Mouse (Mus musculus) embryo, embryonic 10.5 days (tissue): ENCODE measurements around the gene B3gnt2.
A peak's percentile ranks its signal among the peaks of the same experiment; 100 is the strongest.
"Not testable (repeated sequence)": the region's sequence is repeated elsewhere in the genome, so short reads cannot be mapped to it uniquely, and the experiment has no call there.

ENCODE experiments used
- DNase-seq: peaks from one replicate; pipeline ENCODE4 v3.0.0-alpha.2; 2015; ENCODE audit warnings: low spot score

B3gnt2 gene

DNA sequence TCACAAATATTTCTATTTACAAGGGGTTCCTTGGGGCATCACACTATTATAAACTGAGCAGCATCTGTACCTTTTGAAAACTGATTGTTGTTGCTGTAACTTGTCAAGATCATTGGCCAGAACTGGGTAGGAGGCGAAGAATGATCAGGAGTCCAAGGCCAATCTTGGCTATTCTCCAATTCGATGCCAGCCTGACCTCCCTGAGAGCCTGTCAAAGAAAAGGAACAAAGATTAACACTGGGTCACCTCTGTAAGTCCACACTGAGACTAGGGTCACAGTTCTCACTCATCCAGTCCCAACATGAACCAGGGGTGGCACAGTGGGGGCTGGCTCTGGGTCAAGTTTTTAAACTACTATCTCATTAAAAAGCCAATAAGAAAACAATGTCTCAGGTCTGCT lies 85.9 kb downstream of the B3gnt2 start:
- DNase-seq = no peak

DNA sequence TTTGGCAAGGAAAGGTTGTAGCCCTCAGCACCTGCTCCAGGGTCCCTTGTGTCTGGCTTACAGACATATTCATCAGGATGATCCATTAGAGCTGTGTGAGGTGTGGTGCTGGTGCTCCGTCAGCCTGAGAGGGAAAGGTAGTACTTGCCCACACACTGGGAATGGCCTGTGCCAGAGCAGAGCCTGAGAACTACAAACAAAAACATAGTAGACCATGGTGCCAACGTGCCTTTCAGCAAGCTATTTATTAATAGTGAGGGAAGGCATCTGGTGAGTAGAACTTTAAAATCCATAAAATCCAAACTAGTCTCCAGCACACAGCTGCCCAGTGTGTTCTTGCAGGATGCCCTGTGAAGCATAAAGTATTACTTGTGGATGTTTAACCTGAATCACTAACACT lies 94.5 kb downstream of the B3gnt2 start:
- no peak for DNase-seq

DNA sequence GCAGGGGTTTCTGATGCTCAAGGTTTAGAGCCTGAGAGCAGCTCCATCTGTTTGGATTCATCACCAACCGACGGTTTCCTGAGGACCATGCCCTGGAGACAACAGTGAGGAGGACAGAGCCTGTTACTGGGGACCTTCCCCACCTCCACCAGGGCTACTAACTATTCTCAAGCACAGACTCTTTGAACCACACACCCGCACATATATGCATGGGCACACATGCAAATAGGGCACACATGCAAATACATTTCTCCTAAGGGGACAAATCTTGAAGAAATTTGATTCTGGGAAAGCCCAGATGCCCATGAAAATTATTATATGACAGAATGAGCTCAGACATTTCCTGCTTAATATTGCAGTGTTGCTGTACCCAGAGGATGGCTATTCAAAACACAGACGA lies 95.3 kb downstream of the B3gnt2 start:
- DNase-seq = no peak

DNA sequence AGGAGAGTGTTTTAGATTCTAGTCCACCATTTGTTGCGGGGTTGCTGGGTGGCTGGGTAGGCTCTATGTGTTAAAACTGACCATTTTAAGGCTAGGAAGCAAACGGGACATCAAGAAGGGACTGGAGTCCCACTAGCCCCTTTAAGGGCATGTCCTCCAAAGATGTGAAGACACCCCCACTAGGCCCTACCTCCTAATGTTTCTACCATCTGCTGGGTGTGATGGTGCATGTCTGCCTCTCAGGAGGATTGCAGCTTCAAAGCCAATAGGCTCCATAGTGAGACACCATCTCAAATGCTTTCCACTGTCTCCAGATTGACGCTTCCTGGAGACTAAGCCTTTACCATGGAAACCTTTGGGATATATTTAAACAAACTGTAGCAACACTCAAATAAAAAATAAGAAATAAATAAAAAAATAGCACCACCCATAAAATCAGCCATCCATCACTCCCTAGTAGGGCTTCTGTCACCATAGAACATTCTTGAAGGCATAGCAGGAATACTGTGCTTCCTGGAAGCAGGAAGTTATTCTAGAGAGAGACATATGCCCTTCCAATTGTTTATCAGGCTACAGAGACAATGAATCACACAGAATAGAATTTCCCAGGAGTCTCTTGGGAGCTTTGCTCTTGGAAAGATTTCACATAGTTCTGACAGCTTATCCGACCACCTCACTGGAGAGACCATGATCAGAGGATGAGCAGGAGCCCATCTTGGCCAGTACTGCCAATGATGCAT lies 97.0 kb downstream of the B3gnt2 start:
- DNase-seq = no peak

DNA sequence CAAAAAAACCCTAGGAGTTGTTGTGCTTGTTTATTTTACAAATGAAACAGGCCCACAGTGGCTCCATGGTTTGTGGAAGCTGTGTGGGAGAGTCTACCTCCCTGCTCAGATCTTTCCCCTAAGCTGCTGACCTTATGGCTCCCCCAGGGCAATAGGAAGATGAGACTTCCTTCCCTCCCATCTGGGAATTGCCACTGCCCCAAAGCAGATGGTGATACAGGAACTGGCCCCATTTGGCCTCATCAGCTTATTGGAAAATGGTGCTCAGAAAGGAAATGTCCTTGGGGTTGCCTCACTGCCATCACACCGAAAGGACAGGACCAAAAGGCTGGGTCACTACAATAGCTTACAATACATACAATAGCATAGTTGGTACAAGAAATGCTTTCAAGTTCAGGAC lies 97.7 kb downstream of the B3gnt2 start:
- DNase-seq = peak; percentile 24

DNA sequence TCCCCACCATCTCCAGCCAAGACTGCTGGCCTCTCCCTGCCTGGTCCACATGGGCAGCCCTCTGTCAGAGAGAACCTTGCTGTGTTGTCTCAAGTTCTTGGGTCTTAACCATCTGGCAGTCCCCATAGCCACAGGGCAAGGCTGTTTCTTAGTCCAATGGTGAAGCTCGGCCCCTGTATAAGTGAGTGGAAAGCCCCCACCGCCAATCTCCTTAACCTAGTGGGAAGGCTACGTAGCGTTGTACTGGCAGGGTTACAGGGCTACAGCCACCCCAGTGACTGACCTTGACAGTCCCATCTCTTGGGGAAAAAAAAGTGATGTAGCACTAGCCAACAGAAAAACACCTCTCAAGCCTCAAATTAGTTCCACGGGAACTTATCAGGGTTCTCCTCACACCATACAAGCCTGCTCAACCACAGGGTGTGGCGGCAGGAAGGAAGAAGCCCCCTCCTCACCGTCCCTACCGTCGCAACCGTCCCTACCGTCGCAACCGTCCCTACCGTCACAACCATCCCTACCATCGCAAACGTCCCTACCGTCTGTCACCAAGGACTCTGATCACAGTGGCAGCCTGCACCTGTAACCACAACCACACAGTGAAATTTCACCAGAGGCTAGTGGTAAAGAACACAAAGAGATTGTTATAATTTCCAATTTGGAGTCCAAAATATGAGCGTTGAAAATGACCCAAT lies 98.4 kb downstream of the B3gnt2 start:
- no peak for DNase-seq

DNA sequence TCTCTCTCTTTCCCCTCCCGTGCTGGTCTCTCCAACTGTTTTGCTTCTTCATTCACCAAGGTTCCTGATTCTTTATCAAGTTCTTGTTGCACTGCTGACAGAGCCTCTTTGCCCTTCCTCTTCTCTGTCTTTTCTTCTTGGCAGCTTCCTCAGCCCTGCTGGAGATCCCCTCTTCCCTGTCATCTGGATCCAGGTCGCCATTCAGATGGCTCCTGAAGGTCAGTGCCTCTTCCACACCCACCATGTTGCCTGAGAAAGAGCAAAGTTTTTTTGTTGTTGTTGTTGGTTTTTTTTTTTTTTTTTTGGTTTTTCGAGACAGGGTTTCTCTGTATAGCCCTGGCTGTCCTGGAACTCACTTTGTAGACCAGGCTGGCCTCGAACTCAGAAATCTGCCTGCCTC lies 101.0 kb downstream of the B3gnt2 start:
- DNase-seq = no peak

GRCm38 (mm10) chr11:22756168-22756980 lies 104.4 kb downstream of the B3gnt2 start:
- no peak for DNase-seq

DNA sequence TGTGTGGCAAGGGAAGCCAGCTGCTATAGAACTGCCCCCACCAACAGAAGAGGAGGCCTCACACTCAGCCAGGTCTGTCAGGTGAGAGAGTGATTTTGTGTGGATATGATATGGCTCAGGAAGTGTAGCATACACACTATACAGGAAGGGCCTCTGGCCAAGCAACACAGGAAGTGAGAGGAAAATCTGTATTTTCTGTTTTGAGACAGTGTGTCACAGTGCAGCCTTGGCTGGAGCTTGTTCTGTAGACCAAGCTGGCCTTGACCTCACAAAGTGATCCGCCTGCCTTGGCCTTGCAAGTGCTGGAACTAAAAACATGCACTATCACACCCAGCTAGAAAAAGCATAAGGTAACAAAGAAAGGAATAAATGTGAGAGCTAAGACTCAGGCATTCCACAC lies 105.6 kb downstream of the B3gnt2 start:
- DNase-seq = no peak

GRCm38 (mm10) chr11:22752596-22752995 lies 108.2 kb downstream of the B3gnt2 start:
- no peak for DNase-seq

- no peak for DNase-seq
Measured at GRCm38 (mm10) chr11:22751592-22751991, 109.2 kb downstream of the B3gnt2 start.

GRCm38 (mm10) chr11:22747406-22747805 lies 113.4 kb downstream of the B3gnt2 start:
- DNase-seq = no peak

DNA sequence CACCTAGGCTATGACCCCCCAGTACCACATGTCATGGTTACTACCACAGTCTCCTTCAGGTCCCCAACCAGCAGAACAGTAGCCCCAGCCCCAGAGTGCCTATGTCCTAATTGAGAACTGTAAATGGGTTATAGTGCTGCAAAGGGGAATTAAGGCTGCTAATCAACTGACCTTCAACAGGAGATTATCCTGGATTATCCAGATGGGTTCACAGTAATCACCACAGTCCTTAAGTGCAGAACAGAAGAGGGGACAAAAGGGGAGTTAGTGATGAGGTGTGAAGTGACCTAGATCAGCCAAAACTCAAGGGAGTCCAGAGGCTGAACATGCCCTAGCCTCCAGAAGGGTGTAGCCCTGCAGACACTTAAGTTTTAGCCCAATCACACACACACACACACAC lies 115.4 kb downstream of the B3gnt2 start:
- DNase-seq = no peak

- no peak for DNase-seq
Measured at GRCm38 (mm10) chr11:22743561-22744269, 117.0 kb downstream of the B3gnt2 start.

GRCm38 (mm10) chr11:22741998-22742626 lies 118.6 kb downstream of the B3gnt2 start:
- peak; percentile 27 for DNase-seq

- no peak for DNase-seq
Measured at GRCm38 (mm10) chr11:22741436-22741835, 119.3 kb downstream of the B3gnt2 start.

DNA sequence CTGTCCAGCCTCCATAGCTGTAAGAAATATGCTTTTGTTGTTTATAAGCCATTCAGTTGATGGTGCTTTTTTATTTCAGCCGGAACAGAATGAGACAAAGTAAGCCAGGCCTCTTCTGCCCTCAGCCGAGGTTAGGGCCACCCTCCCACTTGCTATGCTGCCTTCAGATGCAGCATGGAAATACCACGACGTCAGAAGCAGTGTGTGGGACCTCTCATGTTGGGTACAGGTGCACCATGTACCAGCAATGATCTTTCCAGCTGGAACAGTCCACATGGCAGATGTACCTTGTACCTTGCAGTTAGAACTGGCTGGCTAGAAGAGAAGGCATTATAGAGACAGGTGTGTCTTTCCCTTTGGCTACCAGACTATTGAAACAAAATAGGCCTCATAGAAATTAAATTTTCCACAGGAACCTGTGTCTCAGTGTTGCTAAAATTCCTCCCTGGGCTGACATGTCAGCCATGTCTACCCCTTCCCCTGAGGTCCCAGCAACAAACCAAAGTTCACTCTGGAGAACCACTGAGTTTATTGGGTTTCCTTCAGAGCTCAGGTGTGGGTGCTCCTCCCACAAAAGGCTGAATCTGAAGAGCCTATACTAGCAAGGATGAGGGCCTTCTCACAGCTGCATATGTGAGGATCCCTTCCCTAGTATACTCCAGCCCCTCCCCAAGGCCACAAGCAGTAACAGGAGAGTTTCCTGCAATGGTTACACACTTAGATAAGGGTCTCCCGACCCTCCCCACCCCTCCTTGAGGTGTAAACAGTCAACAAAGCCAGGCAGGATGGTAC lies 121.1 kb downstream of the B3gnt2 start:
- DNase-seq = no peak

GRCm38 (mm10) chr11:22736521-22737225 lies 124.1 kb downstream of the B3gnt2 start:
- DNase-seq = no peak

DNA sequence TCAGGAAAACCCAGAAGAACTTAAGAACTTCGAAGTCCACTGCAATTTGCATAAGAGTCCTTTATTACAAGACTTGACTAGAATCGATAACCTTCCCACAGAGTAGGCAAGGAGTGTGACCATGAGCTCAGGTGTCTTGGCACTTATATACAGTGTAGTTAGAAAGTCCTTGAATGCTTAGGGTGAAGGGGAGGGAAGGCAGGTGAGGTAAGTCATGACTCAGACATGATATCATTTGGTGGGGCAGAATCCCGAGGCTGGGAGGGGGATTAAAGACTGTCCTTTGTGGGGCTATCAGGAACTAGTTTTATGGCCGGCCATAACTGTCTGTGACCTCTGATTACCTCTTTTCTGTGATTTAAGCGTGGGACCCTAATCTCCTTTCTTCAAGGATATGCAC lies 125.6 kb downstream of the B3gnt2 start:
- not testable (repeated sequence) for DNase-seq

DNA sequence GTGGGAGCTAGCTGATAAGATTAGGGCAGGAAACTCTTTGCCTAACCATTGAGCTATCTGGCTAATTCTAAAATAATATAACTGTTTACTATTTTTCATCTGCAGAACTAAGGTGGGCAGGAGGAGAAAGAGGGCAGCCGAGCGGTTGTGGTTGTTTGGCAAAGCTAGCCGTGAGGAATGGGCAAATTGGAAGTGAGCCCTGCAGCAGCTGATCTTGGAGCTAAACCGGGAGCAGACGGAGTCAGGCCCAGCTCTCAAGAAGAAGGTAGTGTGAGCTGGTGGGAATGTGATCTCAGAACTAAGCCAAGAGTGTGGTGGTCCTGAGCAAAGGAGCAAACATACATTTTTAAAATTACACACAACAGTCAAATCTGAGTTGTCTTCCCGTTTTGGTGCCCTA lies 126.8 kb downstream of the B3gnt2 start:
- DNase-seq = no peak
